Mouse (Mus musculus) liver, adult 2 months (tissue): ENCODE results near the gene Fam69a.

Experiments used
- CTCF ChIP-seq: fragments of 200-500 bp; IDR thresholded peaks from 2 replicates; pipeline ENCODE4 v1.5.1; 2011; ENCODE audit warnings: low read depth, low read length, control low read depth
- POLR2A ChIP-seq: fragments of 200-500 bp; IDR thresholded peaks from 2 replicates; pipeline ENCODE4 v1.6.1; 2011; ENCODE audit warnings: low read length, control low read depth; ENCODE audit not compliant: insufficient read depth; ENCODE audit errors: extremely low read depth

DNA sequence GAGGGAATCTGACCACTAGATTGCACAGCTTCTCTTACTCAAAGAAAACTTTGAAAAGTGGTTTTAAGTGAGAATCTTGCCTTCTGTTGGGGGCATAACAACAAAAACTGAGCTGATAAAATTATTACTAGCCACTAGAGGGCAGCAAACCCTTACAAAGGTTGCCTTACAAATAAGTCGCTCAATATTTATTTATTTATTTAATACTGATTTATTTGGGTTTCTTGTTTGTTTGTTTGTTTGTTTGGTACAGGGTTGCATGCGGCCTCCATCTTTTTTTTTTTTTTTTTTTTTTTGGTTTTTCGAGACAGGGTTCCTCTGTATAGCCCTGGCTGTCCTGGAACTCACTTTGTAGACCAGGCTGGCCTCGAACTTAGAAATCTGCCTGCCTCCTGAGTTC is 47.3 kb upstream of the Fam69a start:
- peak; percentile 66 for TF ChIP-seq CTCF
- no peak for TF ChIP-seq POLR2A
